Mouse (Mus musculus) MEL (cell line): ENCODE measurements at regions not wholly inside any gene's neighbourhood (a gene's known extent, or its start where the extent isn't known, plus 50 kb on each side); places are given as distances from the start of the nearest gene placed in this dataset.

Experiments used
- DNase-seq: peaks from one replicate; pipeline ENCODE4 v3.0.0; 2011; ENCODE audit warnings: low read depth, low spot score
- H3K27ac ChIP-seq: 2 replicates; pipeline ENCODE4 v1.5.1; 2012; ENCODE audit warnings: low read depth, mild to moderate bottlenecking, control low read depth, low read length, moderate library complexity; ENCODE audit not compliant: control insufficient read depth
- H3K27me3 ChIP-seq, 2 experiments: fragments of 150-350 bp in 1 of 2; sonication (generic) in 1 of 2; 2 replicates each; pipeline ENCODE4 v1.6.1; 2012; ENCODE audit warnings: low read length in 2 of 2, mild to moderate bottlenecking in 2 of 2, improper control_type of control experiment in 1 of 2, moderate library complexity in 1 of 2; ENCODE audit not compliant: insufficient read depth in 2 of 2, control insufficient read depth in 1 of 2
- H3K36me3 ChIP-seq, 2 experiments: 2 replicates each; pipeline ENCODE4 v1.6.1; 2012 to 2014; ENCODE audit warnings: low read length in 2 of 2, improper control_type of control experiment in 1 of 2, inconsistent platforms in 1 of 2, mild to moderate bottlenecking in 1 of 2; ENCODE audit not compliant: insufficient read depth in 2 of 2, control insufficient read depth in 1 of 2
- H3K4me1 ChIP-seq, 2 experiments: fragments of 150-350 bp in 1 of 2; sonication (generic) in 1 of 2; 2 replicates each; pipeline ENCODE4 v1.6.1; 2012; ENCODE audit warnings: low read length in 2 of 2, improper control_type of control experiment in 1 of 2, mild to moderate bottlenecking in 1 of 2; ENCODE audit not compliant: insufficient read depth in 2 of 2, control insufficient read depth in 1 of 2
- H3K4me3 ChIP-seq, 2 experiments: fragments of 150-350 bp in 1 of 2; sonication (generic) in 1 of 2; 2 replicates each; pipeline ENCODE4 v1.5.1; 2012; ENCODE audit warnings: low read depth in 2 of 2, low read length in 2 of 2, mild to moderate bottlenecking in 2 of 2, moderate library complexity in 2 of 2, control low read depth in 1 of 2, improper control_type of control experiment in 1 of 2; ENCODE audit not compliant: control insufficient read depth in 1 of 2, insufficient read depth in 1 of 2
- H3K79me2 ChIP-seq: 2 replicates; pipeline ENCODE4 v1.6.1; 2012; ENCODE audit warnings: mild to moderate bottlenecking, low read length, moderate library complexity; ENCODE audit not compliant: control insufficient read depth, poor library complexity, insufficient read depth
- H3K9ac ChIP-seq: 2 replicates; pipeline ENCODE4 v1.6.1; 2012; ENCODE audit warnings: low read depth, mild to moderate bottlenecking, control low read depth, low read length, moderate library complexity; ENCODE audit not compliant: control insufficient read depth, poor library complexity, severe bottlenecking
- H3K9me3 ChIP-seq: fragments of 150-350 bp; sonication (generic); replicated peaks from 2 replicates; pipeline ENCODE4 v1.6.1; 2012; ENCODE audit warnings: mild to moderate bottlenecking, low read length, improper control_type of control experiment, moderate library complexity; ENCODE audit not compliant: insufficient read depth
- CTCF ChIP-seq, 3 experiments: IDR thresholded peaks in 2 of 3; conservative IDR thresholded peaks in 1 of 3; 2 replicates each; pipeline ENCODE4 v1.5.1; 2011 to 2012; ENCODE audit warnings: low read length in 3 of 3, low read depth in 2 of 3, mild to moderate bottlenecking in 2 of 3, improper control_type of control experiment in 1 of 3, inconsistent platforms in 1 of 3, mixed read lengths in 1 of 3, moderate library complexity in 1 of 3; ENCODE audit not compliant: control insufficient read depth in 1 of 3, insufficient read depth in 1 of 3, poor library complexity in 1 of 3, severe bottlenecking in 1 of 3
- ELF1 ChIP-seq: IDR thresholded peaks from 2 replicates; pipeline ENCODE4 v1.6.1; 2014; ENCODE audit warnings: low read depth, mild to moderate bottlenecking, inconsistent platforms, low read length, improper control_type of control experiment, moderate library complexity
- GABPA ChIP-seq: IDR thresholded peaks from 2 replicates; pipeline ENCODE4 v1.6.1; 2012; ENCODE audit warnings: low read depth, mild to moderate bottlenecking, inconsistent platforms, low read length, improper control_type of control experiment, moderate library complexity
- GATA1 ChIP-seq: IDR thresholded peaks from 2 replicates; pipeline ENCODE4 v1.6.1; 2011; ENCODE audit warnings: low read depth, low read length, improper control_type of control experiment
- HCFC1 ChIP-seq: IDR thresholded peaks from 2 replicates; pipeline ENCODE4 v1.6.1; 2012; ENCODE audit warnings: low read depth, mild to moderate bottlenecking, inconsistent platforms, low read length, improper control_type of control experiment, moderate library complexity
- KAT2A ChIP-seq: conservative IDR thresholded peaks from 2 replicates; pipeline ENCODE4 v1.6.1; 2012; ENCODE audit warnings: low read depth, low read length, improper control_type of control experiment, inconsistent platforms
- MAFK ChIP-seq: IDR thresholded peaks from 2 replicates; pipeline ENCODE4 v1.6.1; 2011; ENCODE audit warnings: low read depth, mild to moderate bottlenecking, low read length, improper control_type of control experiment, borderline replicate concordance
- MAX ChIP-seq: IDR thresholded peaks from 2 replicates; pipeline ENCODE4 v1.6.1; 2011; ENCODE audit warnings: low read length, improper control_type of control experiment
- MEF2A ChIP-seq: IDR thresholded peaks from 2 replicates; pipeline ENCODE4 v1.6.1; 2014; ENCODE audit warnings: low read depth, mild to moderate bottlenecking, inconsistent platforms, low read length, improper control_type of control experiment; ENCODE audit not compliant: poor library complexity, insufficient replicate concordance, severe bottlenecking; ENCODE audit errors: extremely low read depth
- MYB ChIP-seq: IDR thresholded peaks from 2 replicates; pipeline ENCODE4 v1.6.1; 2011; ENCODE audit warnings: mild to moderate bottlenecking, low read depth, low read length, improper control_type of control experiment
- MYC ChIP-seq: IDR thresholded peaks from 2 replicates; pipeline ENCODE4 v1.6.1; 2011; ENCODE audit warnings: low read depth, mild to moderate bottlenecking, low read length, improper control_type of control experiment, moderate library complexity
- NELFE ChIP-seq: IDR thresholded peaks from 2 replicates; pipeline ENCODE4 v1.6.1; 2011; ENCODE audit warnings: low read depth, low read length, improper control_type of control experiment
- POLR2A ChIP-seq, 2 experiments: IDR thresholded peaks; 2 replicates each; pipeline ENCODE4 v1.6.1; 2011 to 2012; ENCODE audit warnings: low read length in 2 of 2, mild to moderate bottlenecking in 2 of 2, control low read depth in 1 of 2, improper control_type of control experiment in 1 of 2, low read depth in 1 of 2, moderate library complexity in 1 of 2; ENCODE audit not compliant: control insufficient read depth in 1 of 2, insufficient read depth in 1 of 2, poor library complexity in 1 of 2
- POLR2AphosphoS5 ChIP-seq: IDR thresholded peaks from 2 replicates; pipeline ENCODE4 v1.6.1; 2012; ENCODE audit warnings: low read depth, borderline replicate concordance, mild to moderate bottlenecking, inconsistent platforms, low read length, moderate library complexity, mixed read lengths
- RAD21 ChIP-seq: IDR thresholded peaks from 2 replicates; pipeline ENCODE4 v1.6.1; 2011; ENCODE audit warnings: mild to moderate bottlenecking, low read depth, low read length, improper control_type of control experiment
- RCOR1 ChIP-seq: IDR thresholded peaks from 2 replicates; pipeline ENCODE4 v1.6.1; 2012; ENCODE audit warnings: low read depth, mild to moderate bottlenecking, inconsistent platforms, low read length, improper control_type of control experiment
- TAL1 ChIP-seq: IDR thresholded peaks from 2 replicates; pipeline ENCODE4 v1.6.1; 2012; ENCODE audit warnings: mild to moderate bottlenecking, inconsistent platforms, low read length, moderate library complexity, mixed read lengths
- TBP ChIP-seq: IDR thresholded peaks from 2 replicates; pipeline ENCODE4 v1.8.0; 2011; ENCODE audit warnings: low read depth, low read length, improper control_type of control experiment
- TCF12 ChIP-seq: IDR thresholded peaks from 2 replicates; pipeline ENCODE4 v1.6.1; 2014; ENCODE audit warnings: low read depth, mild to moderate bottlenecking, inconsistent platforms, low read length, improper control_type of control experiment, moderate library complexity
- UBTF ChIP-seq: IDR thresholded peaks from 2 replicates; pipeline ENCODE4 v1.6.1; 2012; ENCODE audit warnings: low read depth, mild to moderate bottlenecking, inconsistent platforms, low read length, improper control_type of control experiment, moderate library complexity, borderline replicate concordance; ENCODE audit not compliant: insufficient read depth
- USF2 ChIP-seq, 2 experiments: IDR thresholded peaks; 2 replicates each; pipeline ENCODE4 v1.6.1; 2011 to 2012; ENCODE audit warnings: improper control_type of control experiment in 2 of 2, low read length in 2 of 2, borderline replicate concordance in 1 of 2, inconsistent platforms in 1 of 2, low read depth in 1 of 2, mild to moderate bottlenecking in 1 of 2; ENCODE audit not compliant: insufficient read depth in 1 of 2
- ZKSCAN1 ChIP-seq: IDR thresholded peaks from 2 replicates; pipeline ENCODE4 v1.6.1; 2012; ENCODE audit warnings: low read depth, mild to moderate bottlenecking, inconsistent platforms, low read length, improper control_type of control experiment, moderate library complexity
- ZMIZ1 ChIP-seq: IDR thresholded peaks from 2 replicates; pipeline ENCODE4 v1.6.1; 2012; ENCODE audit warnings: low read depth, mild to moderate bottlenecking, inconsistent platforms, low read length, improper control_type of control experiment, moderate library complexity
- ZNF384 ChIP-seq: IDR thresholded peaks from 2 replicates; pipeline ENCODE4 v1.6.1; 2012; ENCODE audit warnings: low read depth, mild to moderate bottlenecking, inconsistent platforms, low read length, improper control_type of control experiment

DNA sequence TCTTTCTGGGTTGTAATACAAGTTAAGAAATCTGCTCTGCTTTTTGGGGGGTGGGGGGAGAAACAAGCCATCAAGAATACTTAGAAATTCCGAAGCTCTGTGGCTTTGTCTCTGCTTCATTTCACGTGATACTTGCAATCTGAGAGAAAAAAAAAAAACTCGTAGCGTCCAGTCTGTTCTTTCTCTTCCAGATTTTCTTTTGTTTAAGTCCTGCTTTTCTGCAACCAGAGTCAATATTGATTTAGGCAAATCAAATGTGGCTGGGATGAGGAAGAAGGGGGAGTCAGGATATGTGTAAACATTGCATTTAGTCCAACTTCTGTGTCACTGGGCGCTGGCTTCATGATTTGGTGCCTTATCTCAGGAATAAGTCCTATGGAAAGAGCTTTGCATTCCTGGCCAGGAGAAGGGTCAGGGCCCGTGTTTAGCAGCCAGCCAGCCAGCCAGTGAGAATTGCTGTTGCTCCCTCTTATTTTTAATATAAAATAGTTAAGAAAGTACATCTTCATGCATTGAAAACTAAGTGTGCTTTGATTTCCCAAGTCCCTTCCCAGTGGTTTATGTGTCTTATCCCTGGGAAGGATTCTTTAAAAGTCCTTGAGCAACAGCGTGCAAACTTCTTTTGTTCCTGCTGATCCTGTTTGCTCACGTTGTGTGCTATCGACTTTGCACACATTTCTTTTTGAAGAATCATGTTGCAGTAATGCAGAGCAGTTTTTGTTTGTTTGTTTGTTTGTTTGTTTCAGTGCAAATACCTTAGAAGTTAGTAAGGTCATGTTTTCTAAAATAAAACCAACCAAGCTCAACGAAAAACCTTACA lies 272.0 kb downstream of the Gm11146 start:
- Histone ChIP-seq H3K27me3 (no peaks in the 10 kb centered on the region), H3K36me3 (no peaks in the 10 kb centered on the region), H3K4me1 (no peaks in the 10 kb centered on the region), H3K79me2 (no peaks in the 10 kb centered on the region), H3K9ac (no peak overlapping the region), H3K4me3 (no peak overlapping the region), H3K9me3 (no peaks in the 10 kb centered on the region), H3K27ac (no peak overlapping the region)
- no peak for DNase-seq
- TF ChIP-seq ELF1, result no peak
- TF ChIP-seq TAL1, result no peak
- TF ChIP-seq GATA1, result no peak
- no peak for TF ChIP-seq MAX
- no peak for TF ChIP-seq MEF2A
- TF ChIP-seq HCFC1, result no peak
- TF ChIP-seq UBTF, result no peak
- no peak for TF ChIP-seq TCF12
- no peak for TF ChIP-seq ZMIZ1
- TF ChIP-seq CTCF (IDR thresholded peaks at IDR 0.05 in 2 of 3, conservative IDR thresholded peaks at IDR 0.05 in 1 of 3; ENCODE audit: control insufficient read depth in 1 of 3, insufficient read depth in 1 of 3, low read depth in 2 of 3, low read length in 3 of 3, poor library complexity in 1 of 3, severe bottlenecking in 1 of 3), result no peak

DNA sequence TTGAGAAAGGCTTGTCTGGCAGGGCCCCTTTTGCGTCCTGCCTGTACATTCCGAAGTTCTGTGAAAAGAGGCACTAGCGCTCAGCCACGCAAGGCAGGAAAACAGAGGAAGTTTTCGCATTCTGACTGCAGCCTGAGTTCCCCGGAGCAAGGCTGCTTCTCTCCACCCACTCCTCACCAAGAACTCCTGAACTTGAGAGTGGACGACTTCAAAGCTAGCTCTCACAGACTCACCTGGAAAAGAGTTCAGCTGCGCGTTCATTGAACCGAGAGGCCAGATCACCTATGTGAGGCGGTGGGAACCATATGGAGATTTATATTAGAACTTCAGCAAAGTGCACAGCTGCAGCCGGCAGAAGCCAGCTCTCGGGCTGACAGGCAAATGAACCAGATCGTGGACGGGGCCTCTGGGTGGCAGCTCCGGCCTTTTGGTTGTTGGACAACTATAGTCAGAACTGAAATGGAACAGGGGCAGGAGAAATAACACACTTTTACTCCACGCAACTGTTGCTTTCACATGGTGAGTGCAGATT lies 272.7 kb downstream of the Gm11146 start:
- no peaks in the 10 kb centered on the region for H3K4me1 ChIP-seq
- H3K9me3 ChIP-seq, result no peaks in the 10 kb centered on the region
- no peaks in the 10 kb centered on the region for H3K36me3 ChIP-seq
- no peaks in the 10 kb centered on the region for H3K27me3 ChIP-seq
- DNase-seq, result no peak
- no peak overlapping the region for H3K4me3 ChIP-seq
- TF ChIP-seq ZNF384, result no peak
- TF ChIP-seq POLR2A (IDR thresholded peaks at IDR 0.05; ENCODE audit: control insufficient read depth in 1 of 2, insufficient read depth in 1 of 2, low read depth in 1 of 2, low read length in 2 of 2, poor library complexity in 1 of 2), result no peak
- TF ChIP-seq KAT2A, result no peak
- TF ChIP-seq HCFC1, result no peak
- TF ChIP-seq MEF2A, result no peak
- TF ChIP-seq RAD21, result no peak
- no peak for TF ChIP-seq ZKSCAN1
- no peak for TF ChIP-seq RCOR1
- no peak for TF ChIP-seq MAFK
- TF ChIP-seq GABPA, result no peak
- TF ChIP-seq NELFE, result no peak
- no peak for TF ChIP-seq USF2 (IDR thresholded peaks at IDR 0.05; ENCODE audit: borderline replicate concordance in 1 of 2, insufficient read depth in 1 of 2, low read depth in 1 of 2, low read length in 2 of 2)
- no peak for TF ChIP-seq MYB
- TF ChIP-seq MYC, result no peak
- TF ChIP-seq ELF1, result no peak
- no peak for TF ChIP-seq MAX
- TF ChIP-seq CTCF (IDR thresholded peaks at IDR 0.05 in 2 of 3, conservative IDR thresholded peaks at IDR 0.05 in 1 of 3; ENCODE audit: control insufficient read depth in 1 of 3, insufficient read depth in 1 of 3, low read depth in 2 of 3, low read length in 3 of 3, poor library complexity in 1 of 3, severe bottlenecking in 1 of 3), result no peak
- TF ChIP-seq POLR2AphosphoS5, result no peak
- TF ChIP-seq UBTF, result no peak
- TF ChIP-seq TBP, result no peak
- no peak overlapping the region for H3K9ac ChIP-seq
- no peaks in the 10 kb centered on the region for H3K79me2 ChIP-seq
- no peak overlapping the region for H3K27ac ChIP-seq
